Mouse (Mus musculus): ENCODE measurements at regions not wholly inside any gene's neighbourhood (a gene's known extent, or its start where the extent isn't known, plus 50 kb on each side); places are given as distances from the start of the nearest gene placed in this dataset.

DNA sequence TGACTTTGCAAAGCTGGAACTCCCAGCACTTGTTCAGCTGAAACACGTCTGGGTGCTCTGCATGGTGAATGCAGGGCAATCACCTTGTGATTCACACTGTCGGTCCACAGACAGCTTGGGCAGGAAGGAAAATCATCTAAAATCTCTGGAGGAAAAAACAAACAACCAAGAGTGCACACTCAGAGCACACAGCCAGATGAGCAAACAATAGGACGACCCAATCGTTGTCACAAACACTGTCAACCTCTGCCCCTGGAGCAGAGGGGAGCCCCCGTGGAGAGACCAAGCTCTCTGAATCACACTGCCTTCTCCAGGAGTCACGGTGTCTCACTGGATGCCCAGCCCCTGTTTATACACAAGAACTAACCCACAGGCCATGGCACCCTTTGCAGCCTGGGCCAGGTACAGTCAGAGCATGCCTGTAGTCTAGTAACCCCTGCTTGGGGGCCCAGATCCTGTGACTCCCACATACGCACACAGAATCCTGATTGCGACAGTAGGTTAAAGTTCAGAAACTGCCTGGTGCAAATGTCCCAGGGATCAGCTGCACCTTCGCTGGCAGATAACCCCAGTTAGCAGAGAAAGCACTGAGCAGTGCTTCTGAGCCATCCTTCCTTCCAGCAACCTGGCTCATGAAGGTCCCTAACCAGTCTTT is 63.0 kb upstream of the Rreb1 start:
- no peak for DNase-seq

- no peak for DNase-seq
Measured at GRCm38 (mm10) chr13:37715770-37716693, 62.2 kb upstream of the Rreb1 start.

GRCm38 (mm10) chr13:37717793-37718192 is 60.4 kb upstream of the Rreb1 start:
- DNase-seq, result no peak

GRCm38 (mm10) chr13:37718364-37718763 is 59.8 kb upstream of the Rreb1 start:
- DNase-seq, result no peak
